Mouse (Mus musculus) cerebellum, postnatal 36 days (tissue): Measurements from ENCODE around the gene Palm2.

ENCODE experiments used
- DNase-seq, 2 experiments: peaks; one replicate each; pipeline ENCODE4 v3.0.0; 2021 to 2022; ENCODE audit warnings: mixed read lengths in 2 of 2

Palm2 gene

GRCm38 (mm10) chr4:57569711-57570110 lies 135.7 kb downstream of the Palm2 start:
- no peak for DNase-seq

GRCm38 (mm10) chr4:57570229-57570628 lies 136.2 kb downstream of the Palm2 start:
- DNase-seq: no peak

- no peak for DNase-seq
Observed at GRCm38 (mm10) chr4:57574181-57574580, 140.1 kb downstream of the Palm2 start.

- DNase-seq: no peak
Observed at GRCm38 (mm10) chr4:57574646-57575045, 140.6 kb downstream of the Palm2 start.

- no peak for DNase-seq
Observed at GRCm38 (mm10) chr4:57575686-57576085, 141.6 kb downstream of the Palm2 start.

- no peak for DNase-seq
Observed at GRCm38 (mm10) chr4:57576095-57576494, 142.0 kb downstream of the Palm2 start.

- DNase-seq: no peak
Observed at GRCm38 (mm10) chr4:57579683-57580082, 145.6 kb downstream of the Palm2 start.

GRCm38 (mm10) chr4:57585281-57585800 lies 151.3 kb downstream of the Palm2 start:
- no peak for DNase-seq

- no peak for DNase-seq
Observed at GRCm38 (mm10) chr4:57586933-57587658, 153.0 kb downstream of the Palm2 start.

GRCm38 (mm10) chr4:57588356-57588755 lies 154.3 kb downstream of the Palm2 start:
- DNase-seq: no peak

- no peak for DNase-seq
Observed at GRCm38 (mm10) chr4:57592751-57593150, 158.7 kb downstream of the Palm2 start.

GRCm38 (mm10) chr4:57599946-57600345 lies 165.9 kb downstream of the Palm2 start:
- DNase-seq: no peak

GRCm38 (mm10) chr4:57600685-57601457 lies 166.8 kb downstream of the Palm2 start:
- DNase-seq: peak in 1 of 2 experiments; percentile 4

GRCm38 (mm10) chr4:57601458-57601835 lies 167.4 kb downstream of the Palm2 start:
- no peak for DNase-seq

GRCm38 (mm10) chr4:57601903-57602617 lies 168.0 kb downstream of the Palm2 start:
- DNase-seq: peak; percentile 53 to 55

- DNase-seq: no peak
Observed at GRCm38 (mm10) chr4:57606258-57606657, 172.2 kb downstream of the Palm2 start.

- peak; percentile 90 to 94 for DNase-seq
Observed at GRCm38 (mm10) chr4:57607247-57607942, 173.3 kb downstream of the Palm2 start.

GRCm38 (mm10) chr4:57611303-57612077 lies 177.4 kb downstream of the Palm2 start:
- DNase-seq: no peak

- DNase-seq: no peak
Observed at GRCm38 (mm10) chr4:57612716-57613115, 178.7 kb downstream of the Palm2 start.

GRCm38 (mm10) chr4:57614686-57615085 lies 180.6 kb downstream of the Palm2 start:
- no peak for DNase-seq

GRCm38 (mm10) chr4:57618743-57619142 lies 184.7 kb downstream of the Palm2 start:
- no peak for DNase-seq

GRCm38 (mm10) chr4:57622816-57623215 lies 188.8 kb downstream of the Palm2 start:
- DNase-seq: no peak
